Mouse (Mus musculus) liver, embryonic 18 days (tissue): ENCODE data around the gene Gria2. TPM values are rescaled to one million over a fixed set of nuclear protein-coding genes. Genes with fewer than 3 reads are reported as not detected.

ENCODE experiments used
- polyA plus RNA-seq: library from polyadenylated mRNA; depleted of rRNA; stranded (reverse); fragments of >200 nt; gene quantifications from 2 replicates; pipeline ENCODE4 v1.2.3, GENCODE M21; 2012; rRNA removed

Gria2 gene
- 0.02 and 0.04 TPM in 2 replicates for polyA plus RNA-seq

GRCm38 (mm10) chr3:80802596-80803081, at the start of gene Gria2:
Gene Gria2, minus strand, starts transcription at chr3:80802835.

Other genes starting within 250 kb of the Gria2 start
- 0.05 and 0.06 TPM in 2 replicates for gene Glrb, start 110.8 kb upstream of the Gria2 start, polyA plus RNA-seq
- 0.39 and 0.58 TPM in 2 replicates for gene Pdgfc, start 233.6 kb upstream of the Gria2 start, polyA plus RNA-seq